Mouse (Mus musculus) right cerebral cortex, postnatal 10 days (tissue): ENCODE measurements around the gene Ggps1.

ENCODE experiments used
- DNase-seq, 2 experiments: peaks; one replicate each; pipeline ENCODE4 v3.0.0; 2021; ENCODE audit warnings: low spot score in 2 of 2

The Ggps1 gene

DNA sequence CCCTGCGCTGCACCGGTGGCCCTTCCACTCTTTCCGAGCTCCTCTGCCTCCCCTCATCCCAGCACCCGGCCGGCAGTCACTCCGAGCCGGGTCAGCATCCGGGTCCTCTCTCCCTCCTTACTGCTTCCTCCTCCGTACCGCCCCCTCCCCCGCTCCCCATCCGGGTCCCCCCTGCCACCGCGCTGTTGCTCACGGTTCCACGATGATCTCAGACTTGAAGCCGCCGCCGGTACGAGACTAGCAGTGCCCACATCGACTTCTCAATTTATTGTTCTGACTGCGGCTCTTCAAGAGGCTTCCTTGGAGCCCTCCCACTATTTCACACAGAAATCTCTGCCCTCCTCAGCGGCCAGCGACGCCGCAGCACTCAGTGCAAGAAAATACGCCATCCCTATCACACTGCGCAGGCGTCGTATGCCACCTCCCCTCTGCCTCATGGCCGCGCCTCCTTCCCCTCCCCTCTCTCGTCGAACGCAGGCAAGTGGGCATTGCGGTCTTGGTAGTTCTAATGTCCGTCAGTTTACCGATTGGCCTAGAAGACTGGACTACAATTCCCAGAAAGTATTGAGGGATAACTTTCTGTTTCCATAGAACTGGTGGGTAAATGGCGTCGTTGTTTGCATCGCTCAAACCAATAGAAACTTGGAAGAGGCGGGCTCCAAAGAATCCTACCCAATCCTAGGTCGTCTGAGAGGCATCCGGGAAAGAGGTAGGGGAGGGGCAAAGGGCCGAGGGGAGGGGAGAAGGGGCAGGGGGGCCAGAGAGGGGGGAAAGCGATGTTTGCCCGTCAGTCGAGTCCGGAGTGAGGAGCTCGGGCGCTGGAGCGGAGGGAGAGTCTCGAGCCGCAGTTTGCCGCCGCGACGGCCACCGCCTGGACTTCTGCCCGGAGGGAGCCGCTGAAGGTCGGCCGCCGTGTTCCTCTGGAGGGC lies at the start of gene Ggps1, which contains the start of gene Arid4b:
Gene Ggps1 (minus strand): TSS at position 476 of the 929 bp plus-strand sequence.
Gene Arid4b (plus strand): TSS at position 220 of the 929 bp plus-strand sequence.
- DNase-seq, result peak; percentile 97 to 99

DNA sequence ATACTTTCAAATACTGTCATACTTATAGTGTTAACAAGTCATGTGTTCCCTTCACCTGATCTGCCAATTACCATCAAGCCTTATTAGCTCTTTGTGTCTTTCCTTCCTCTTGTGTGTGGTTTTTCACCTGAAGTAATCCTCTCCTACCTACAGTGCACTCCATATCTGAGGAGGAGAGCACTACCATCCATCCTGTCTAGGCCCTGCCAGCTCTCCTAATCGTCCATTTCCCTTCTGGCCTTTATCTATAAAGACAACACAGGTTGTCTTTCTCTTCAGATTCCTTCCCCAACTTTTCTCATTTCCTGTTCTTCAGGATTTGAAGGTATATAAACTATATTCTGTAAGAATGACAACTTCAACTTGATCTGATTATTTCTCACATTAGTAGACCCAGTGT lies 47.9 kb upstream of the Ggps1 start:
- no peak for DNase-seq

DNA sequence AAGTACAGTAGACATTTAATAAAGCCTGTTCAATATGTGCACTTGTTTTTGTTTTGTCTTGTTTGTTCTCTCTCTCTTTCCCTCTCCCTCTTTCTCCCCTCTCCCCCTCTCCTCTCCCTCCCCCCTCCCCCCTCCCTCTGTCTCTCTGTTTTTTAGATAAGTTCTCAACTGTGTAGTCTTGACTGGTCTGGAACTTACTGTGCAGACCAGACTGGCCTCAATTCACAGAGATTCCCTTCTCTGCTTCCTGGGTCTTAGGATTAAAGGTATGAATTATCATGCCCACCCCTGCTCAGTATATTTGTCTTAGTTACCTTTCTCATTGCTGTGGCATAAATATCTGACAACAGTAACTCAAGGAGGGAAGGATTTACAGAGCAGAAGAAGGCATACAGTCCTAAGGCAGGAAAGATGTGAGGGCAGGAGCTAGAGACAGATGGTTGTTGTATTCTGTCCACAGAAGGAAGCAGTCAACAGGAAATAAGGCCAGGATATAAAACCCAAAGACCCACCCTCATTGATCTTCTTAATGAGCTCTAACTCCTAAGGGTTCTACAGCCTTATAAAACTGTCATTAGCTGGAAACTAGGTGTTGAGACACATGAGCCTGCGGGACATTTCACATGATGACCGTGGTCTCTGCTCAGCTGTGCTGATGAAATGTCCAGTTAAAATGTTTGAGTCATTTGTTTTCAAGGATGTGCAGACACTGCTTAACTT lies 47.0 kb upstream of the Ggps1 start:
- DNase-seq, result no peak

DNA sequence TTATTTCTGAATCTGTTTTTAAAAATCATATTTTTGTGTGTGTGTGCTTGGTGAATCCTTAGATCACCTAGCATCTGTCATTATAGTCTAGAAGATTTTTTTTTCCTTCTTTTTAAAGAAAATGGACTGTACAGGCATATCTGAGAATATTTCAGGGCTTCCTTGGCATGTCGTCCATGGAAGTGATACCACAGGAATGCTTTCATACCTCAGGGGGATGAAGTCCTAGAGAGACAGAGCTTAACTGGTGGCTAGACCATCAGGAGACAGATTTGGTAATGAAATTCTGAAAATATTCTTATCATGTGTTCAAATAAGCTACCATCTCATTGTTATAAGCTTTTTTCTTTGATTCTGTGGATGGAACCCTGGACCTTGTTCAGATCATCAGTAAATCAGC lies 39.7 kb upstream of the Ggps1 start:
- DNase-seq, result no peak

DNA sequence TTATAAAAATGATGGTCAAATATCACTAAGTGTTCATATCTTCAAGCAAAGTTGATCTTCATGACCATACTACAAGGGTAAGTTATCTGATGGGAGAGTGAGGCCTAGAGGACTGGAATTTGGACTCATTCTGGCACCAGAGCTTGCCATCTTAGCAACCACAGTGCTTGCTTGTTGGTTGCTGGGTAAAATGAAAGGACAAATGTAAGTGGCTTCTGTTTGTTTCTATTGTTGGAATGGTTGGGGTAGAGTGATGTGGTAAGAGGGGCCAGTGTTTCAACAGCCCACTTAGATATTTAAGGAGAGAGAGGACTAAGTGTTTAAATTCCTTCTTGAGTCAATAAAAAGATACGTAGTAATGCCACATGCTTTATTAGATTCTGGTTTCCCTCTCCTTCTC lies 25.4 kb upstream of the Ggps1 start:
- DNase-seq, result no peak

DNA sequence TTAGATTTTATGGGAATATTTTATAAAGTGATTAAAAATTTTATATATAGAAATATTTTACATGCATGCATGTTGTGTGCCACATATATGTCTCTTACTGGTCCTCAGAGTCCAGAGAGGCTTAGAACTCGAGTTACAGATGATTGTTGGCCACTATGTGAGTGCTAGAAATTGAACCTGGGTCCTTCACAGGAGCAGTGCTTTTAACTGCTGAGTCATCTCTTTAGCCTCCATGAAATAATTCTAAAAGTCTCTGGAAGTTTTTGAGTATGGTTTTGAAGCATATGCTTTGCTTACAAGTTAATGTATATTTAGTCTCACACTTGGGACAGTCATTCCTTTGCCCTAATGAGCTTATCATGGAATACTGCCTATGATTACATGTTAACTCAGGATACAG lies 12.0 kb upstream of the Ggps1 start:
- DNase-seq, result no peak

DNA sequence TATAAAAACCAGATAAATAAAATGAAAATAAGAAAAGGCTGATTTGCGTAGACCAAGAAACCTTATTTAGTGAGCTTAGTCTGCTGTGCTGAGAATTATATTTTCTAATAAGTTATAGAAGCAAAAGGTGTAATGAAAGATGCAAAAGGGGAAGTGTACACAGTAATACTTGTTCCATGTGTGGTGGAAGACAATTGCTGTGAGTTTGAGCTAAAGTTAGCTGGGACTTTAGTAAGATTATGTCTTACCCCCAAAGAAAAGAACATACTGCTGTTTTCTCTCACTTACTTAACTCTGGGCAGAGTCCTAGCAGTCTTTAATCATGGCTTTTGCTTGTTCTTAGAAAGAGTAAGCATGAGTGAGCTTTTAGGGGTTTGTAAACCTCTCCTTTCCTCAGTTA lies 11.1 kb upstream of the Ggps1 start:
- DNase-seq, result no peak

DNA sequence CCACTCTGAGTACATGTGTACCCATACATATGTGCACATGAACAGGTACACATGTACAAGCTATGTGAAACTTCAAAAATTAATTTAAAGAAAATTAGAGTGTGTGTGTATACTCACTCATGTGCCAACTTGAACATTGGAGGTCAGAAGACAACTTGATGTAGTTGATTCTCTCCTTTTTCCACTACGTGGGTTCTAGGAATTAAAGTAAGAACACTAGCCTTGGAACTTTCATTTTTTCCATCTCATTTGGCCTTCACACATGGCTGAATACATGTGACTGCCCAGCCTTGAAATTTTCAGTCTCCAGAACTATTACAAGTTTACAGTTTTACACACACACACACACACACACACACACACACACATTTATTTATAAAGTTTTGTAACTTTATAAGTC lies 6.0 kb upstream of the Ggps1 start:
- DNase-seq, result no peak

DNA sequence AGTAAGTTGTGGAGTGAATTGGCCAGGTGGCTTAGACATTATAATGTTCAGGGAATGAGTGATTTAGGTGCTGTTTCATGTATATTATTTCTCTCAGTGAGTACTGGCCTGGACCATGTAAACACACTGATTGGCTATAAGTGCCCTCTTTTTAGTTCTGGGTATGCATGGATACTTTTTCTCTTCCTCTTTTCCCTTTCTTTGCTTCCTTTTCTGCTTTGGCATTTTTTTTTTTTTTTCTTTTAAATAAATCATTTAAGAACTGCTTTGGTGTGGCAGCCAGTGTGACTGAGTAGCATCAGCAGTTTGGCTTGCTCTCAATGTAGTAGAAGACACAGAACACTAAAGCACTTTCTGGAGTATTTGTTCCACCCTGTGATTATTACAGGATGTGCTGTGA lies 4.7 kb upstream of the Ggps1 start:
- no peak for DNase-seq

DNA sequence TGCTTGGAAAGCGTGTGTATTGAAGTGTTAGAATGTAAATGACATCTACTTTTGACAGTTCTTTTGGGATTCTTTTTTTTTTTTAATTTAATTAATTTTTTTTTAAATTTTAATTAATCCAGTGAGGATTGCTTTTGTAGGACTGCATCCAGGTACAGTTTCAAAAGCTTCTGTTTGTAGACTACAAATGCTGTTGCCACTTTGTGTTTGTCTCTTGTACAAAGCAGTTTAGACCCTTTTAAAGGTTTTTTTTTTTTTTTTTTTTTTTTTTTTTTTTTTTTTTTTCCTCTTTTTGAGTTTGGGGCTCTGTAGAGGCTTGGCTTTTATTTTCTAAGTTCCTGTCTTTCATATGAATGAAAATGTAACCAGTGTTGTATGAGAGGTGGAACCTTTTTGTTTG lies 2.4 kb upstream of the Ggps1 start:
- no peak for DNase-seq

DNA sequence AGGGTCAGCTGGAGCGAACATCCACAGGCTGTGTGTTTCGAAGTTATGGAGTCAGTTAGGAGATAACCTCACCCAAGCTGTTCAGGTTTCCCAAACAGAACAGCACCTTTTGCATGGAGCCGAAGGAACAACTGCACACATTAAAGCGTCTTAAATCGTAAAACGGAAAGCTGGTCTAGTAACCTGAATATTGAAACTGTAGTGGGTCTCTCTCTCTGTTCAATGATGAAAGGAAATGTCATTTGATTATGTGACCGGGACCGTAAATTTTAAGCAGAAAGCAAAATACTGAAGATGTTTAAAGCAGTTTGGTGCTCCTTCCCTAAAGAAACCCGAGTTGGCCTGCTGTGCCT lies 1.7 kb upstream of the Ggps1 start:
- DNase-seq, result no peak

DNA sequence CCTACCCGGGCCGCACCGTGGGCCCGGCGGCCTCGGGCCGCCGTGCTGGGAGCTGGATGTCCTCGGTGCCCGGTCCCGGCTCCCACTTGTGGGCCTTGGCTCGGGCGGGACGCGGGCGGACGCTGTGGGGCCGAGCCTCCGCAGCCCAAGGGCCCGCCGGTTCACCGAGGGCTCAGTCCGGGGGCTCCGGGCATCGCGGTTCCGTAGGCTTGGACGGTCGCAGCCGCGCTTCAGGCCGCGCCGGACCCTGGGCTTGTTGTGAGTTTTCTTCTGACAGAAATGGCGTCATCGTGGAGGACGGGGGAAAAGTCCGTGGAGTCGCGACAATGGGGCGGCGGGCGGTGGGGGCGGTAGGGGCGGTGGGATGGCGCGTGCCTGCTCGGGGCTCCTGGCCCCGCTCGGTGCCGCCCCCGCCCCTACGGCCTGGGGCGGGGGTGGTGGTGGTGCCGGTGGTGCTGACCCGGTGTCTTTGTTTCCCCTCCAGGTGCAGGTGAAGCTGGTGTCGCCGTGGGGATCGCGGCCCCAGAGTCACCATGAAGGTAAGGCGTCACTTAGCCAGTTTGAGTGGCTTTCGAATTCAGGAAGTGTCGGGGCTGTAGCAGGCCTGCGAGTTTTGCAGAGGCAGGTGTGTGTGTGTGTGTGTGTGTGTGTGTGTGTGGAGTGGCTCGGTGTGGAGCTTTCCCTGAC lies 1.2 kb upstream of the Ggps1 start:
- DNase-seq, result peak; percentile 47 to 57

DNA sequence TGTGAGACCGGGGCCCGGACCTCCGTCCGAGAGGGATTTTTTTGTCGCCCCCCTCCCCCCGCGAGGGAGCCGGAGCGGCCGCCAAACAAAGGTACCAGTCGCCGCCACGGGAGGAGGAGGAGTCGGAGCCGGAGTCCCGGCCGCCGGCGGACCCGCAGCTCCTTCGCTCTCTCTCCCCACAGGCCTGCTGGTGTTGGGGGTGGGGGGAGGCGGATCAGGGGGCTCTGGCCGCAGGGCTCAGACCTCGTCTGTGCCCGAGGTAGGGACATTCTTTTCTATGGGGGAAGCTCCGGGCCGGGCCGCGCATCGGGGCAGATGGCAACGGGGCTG lies 619 bp upstream of the Ggps1 start:
- DNase-seq, result no peak

DNA sequence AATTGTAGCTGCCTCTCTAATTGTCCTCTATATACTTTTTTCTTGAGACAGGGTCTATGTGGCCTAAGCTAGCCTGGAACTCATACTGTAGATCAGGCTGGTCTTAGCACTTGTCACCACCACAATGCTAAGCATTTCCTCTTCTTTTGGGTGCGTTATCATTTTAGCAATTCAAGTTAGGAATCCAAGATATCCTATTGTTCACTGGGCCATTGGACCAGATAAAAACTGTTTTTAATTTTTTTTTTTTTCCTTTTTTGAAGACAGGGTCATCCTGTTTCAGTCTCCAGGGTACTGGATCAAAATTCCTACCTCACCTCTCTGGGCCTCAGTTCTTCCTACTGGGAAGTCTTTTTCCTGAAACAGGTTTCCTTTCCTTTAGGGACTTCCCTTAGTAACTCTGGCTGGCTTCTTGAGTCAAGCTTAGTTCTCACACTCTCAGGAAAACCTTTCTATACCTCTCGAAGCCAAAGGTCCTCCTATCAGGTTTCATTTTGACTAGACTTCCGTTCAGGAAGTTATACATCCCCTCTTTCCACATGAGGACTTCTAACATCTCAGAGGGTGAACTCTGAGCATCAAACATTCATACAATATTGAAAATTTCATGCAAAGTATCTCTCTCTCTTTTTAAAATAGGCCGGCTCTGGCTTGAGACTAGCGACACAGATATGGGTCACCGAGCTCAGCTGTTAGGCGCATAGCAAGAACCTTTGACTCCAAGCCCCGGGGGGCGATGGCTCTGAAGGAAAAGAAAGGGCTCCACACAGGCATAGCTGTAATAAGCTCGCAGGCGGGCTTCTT lies 877 bp downstream of the Ggps1 start:
- DNase-seq, result no peak

DNA sequence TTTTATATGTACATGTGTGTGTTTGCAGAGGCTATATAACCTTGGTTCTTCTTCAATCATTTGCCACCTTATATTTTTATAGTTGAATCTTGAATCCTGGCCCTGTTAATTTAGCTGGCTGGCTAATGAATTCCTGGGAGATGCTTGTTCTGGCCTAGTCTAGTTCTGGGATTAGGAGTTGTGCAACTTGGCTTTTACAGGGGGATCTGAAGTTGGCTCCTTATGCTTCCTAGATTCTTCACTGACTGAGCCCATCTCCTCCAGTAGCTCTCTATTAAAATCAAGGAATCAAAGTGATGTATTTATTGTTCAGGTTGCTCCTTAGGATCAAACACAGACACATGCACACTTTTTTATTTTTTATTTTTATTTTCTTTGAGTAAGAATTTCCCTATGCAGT lies 3.7 kb downstream of the Ggps1 start:
- no peak for DNase-seq

DNA sequence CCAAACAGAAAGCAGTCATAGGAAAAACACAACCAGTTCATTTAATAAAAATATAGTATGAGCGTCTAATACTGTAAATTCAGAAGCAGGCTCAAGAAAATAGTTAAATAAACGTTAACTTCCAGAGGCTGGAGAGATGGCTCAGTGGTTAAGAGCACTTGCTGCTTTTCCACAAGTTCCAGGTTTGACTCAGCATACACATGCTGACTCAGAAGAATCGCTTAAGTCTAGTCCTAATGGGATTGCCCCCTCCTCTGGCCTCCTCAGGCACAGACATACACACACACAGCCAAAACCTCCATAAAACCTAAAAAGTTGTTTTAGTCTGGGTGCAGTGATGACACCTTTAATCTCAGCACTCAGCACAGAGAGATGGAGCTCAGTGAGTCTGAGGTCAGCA lies 6.5 kb downstream of the Ggps1 start:
- no peak for DNase-seq

DNA sequence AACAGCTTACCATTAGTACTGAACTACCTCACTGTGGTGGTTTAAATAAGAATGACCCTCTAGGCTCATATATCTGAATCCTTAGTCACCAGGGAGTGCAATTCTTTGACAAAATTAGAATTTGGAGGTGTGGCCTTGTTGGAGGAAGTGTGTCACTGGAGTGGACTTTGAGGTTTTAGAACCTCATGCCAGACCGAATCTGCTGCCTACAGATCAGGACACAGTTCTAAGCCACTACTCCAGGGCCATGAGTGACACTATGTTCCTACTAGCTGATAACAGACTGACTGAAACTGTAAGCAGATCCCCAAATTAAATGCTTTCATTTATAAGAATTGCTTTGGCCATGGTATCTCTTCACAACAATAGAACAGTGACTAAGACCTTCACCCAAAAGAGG lies 13.4 kb downstream of the Ggps1 start:
- no peak for DNase-seq

DNA sequence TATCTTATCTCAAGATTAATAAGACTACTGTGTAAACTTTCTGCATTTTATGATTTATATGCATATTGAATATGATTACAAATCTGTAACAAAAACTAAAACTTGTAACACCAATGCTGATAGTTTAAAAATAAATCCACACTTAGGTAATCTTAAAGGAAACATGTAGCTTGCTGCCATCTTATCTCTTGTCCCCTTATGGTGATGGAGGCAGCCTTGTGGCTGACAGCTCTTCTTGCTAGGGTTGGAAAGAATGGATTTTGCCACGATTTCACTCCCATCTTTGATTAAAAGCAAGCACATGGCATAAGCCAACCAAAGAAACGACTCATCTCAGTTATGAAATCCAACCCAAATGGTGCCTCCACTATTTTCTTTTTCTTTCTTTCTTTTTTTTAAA lies 18.8 kb downstream of the Ggps1 start:
- no peak for DNase-seq

DNA sequence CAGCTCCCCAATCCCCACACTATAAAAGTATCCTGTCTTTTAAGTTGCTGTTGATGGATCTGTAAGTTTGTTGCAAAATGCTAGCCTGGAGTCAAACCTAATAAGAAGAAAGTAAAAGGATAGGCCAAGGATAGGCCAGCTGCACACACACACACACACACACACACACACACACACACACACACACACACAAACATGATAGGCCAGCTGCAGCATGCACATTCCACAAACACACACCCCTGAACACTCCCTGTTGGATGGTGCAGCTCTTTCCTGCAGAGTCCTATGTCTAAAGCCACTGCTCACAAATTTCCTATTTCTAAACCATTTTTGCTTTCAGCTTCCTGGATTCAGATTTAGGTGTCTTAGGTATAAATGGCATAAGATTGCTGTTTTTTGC lies 19.4 kb downstream of the Ggps1 start:
- DNase-seq, result no peak

DNA sequence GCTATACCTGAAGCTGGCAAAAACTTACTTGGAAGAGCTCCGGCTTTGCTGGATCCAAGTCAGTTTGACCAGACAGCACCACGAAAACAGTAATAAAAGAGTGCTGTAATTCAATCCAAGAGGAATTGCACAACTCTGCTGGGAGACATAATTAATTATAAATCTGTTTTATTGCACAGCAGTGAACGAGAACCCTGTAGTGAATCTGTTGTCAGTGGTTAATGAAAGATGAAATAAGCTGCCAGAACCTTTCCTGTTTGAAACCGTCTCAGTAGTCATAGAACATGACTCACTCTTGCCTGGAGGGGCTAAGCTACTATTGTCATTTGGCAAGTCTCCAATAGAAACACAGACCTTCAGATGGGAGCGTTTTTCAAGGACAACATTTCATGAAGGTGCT lies 23.1 kb downstream of the Ggps1 start:
- no peak for DNase-seq

DNA sequence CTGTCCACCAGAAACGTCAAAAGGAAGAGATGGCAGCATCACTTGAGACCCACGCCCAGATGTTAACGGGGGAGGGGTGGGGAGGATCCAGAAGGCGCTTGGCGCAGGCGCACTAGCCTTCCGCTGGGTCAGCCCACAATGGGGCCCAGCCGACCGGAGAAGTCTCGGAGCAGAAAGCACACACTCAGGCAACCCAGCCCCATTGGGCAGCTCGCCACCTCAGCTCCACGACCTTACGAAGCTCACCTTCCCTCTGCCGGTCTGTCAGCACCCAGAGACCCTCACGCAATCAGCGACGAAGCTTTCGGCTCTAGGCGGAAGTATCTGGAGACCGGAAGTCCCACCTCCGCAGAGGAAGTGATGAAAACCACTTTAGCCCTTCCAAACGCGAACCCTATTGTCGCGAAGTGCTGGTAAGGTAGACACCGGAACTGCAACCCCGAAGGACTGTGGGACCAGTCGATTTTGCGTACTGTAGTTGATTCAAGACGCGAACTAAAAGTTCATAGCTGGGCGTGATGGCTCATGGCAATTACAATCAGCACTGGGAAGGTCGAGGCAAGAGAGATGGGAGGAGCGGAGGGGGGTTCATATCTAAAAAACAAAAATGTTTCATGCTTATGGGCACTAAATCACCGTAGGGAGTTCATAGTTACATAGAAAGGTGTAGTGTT lies 23.9 kb downstream of the Ggps1 start, which contains the start of gene Tbce:
Gene Tbce (minus strand): TSS at position 347 of the 674 bp plus-strand sequence.
- DNase-seq, result peak; percentile 94
